Mouse (Mus musculus) liver, embryonic 14.5 days (tissue): ENCODE measurements around the gene Tm2d1. TPM values are rescaled to one million over a fixed set of nuclear protein-coding genes. Genes with fewer than 3 reads are reported as not detected.
"Not testable (repeated sequence)": the region's sequence is repeated elsewhere in the genome, so short reads cannot be mapped to it uniquely, and the experiment has no call there.

ENCODE experiments used
- ATAC-seq: fragments of 200-750 bp; cut with Nextera tagmentation; 2 replicates; pipeline ENCODE4 v1.8.0; 2017; ENCODE audit warnings: moderate number of reproducible peaks, mild to moderate bottlenecking, moderate library complexity; ENCODE audit not compliant: insufficient read depth
- DNase-seq, 3 experiments: peaks; one replicate each; pipeline ENCODE4 v3.0.0-alpha.2; 2012 to 2013; ENCODE audit warnings: low read depth in 3 of 3, low spot score in 3 of 3
- H3K27ac ChIP-seq: fragments of 300-500 bp; sonication (generic); 2 replicates; pipeline ENCODE4 v1.5.1; 2014; ENCODE audit warnings: moderate library complexity, mild to moderate bottlenecking, control low read depth, inconsistent platforms
- H3K27me3 ChIP-seq: fragments of 300-500 bp; sonication (generic); 2 replicates; pipeline ENCODE4 v1.6.1; 2014; ENCODE audit warnings: mild to moderate bottlenecking, low read length, moderate library complexity; ENCODE audit not compliant: control insufficient read depth, insufficient read depth
- H3K36me3 ChIP-seq: fragments of 300-500 bp; sonication (generic); replicated peaks from 2 replicates; pipeline ENCODE4 v1.6.1; 2014; ENCODE audit warnings: low read depth; ENCODE audit not compliant: control insufficient read depth, insufficient read depth
- H3K4me1 ChIP-seq, 2 experiments: fragments of 200-500 bp in 1 of 2; fragments of 300-500 bp in 1 of 2; sonication (generic) in 1 of 2; replicated peaks; 2 replicates each; pipeline ENCODE4 v1.6.1; 2012 to 2014; ENCODE audit warnings: antibody characterized with exemption in 1 of 2, inconsistent platforms in 1 of 2, low read length in 1 of 2; ENCODE audit not compliant: control insufficient read depth in 2 of 2, insufficient read depth in 2 of 2
- H3K4me2 ChIP-seq: fragments of 300-500 bp; sonication (generic); 2 replicates; pipeline ENCODE4 v1.6.1; 2014; ENCODE audit warnings: low read depth, mild to moderate bottlenecking, control low read depth, moderate library complexity
- H3K4me3 ChIP-seq, 2 experiments: fragments of 200-500 bp in 1 of 2; fragments of 300-500 bp in 1 of 2; sonication (generic) in 1 of 2; 2 replicates each; pipeline ENCODE4 v1.5.1; 2012 to 2014; ENCODE audit warnings: low read depth in 2 of 2, low read length in 2 of 2, mild to moderate bottlenecking in 2 of 2, control low read depth in 1 of 2, inconsistent platforms in 1 of 2, moderate library complexity in 1 of 2; ENCODE audit not compliant: insufficient read depth in 1 of 2
- H3K9ac ChIP-seq: fragments of 300-500 bp; sonication (generic); replicated peaks from 2 replicates; pipeline ENCODE4 v1.6.1; 2014; ENCODE audit warnings: mild to moderate bottlenecking, control low read depth, moderate library complexity
- H3K9me3 ChIP-seq: fragments of 300-500 bp; sonication (generic); 2 replicates; pipeline ENCODE4 v1.6.1; 2016; ENCODE audit warnings: low read length, mixed read lengths; ENCODE audit not compliant: control insufficient read depth
- CTCF ChIP-seq: IDR thresholded peaks from 2 replicates; pipeline ENCODE4 v1.5.1; 2016; ENCODE audit warnings: antibody characterized with exemption, low read depth, control low read depth
- EP300 ChIP-seq: IDR thresholded peaks from 2 replicates; pipeline ENCODE4 v1.6.1; 2016; ENCODE audit warnings: antibody characterized with exemption, low read depth
- WGBS: fragments of 180-500 bp; shearing (Covaris S2); extraction: QIAGEN DNeasy Blood & Tissue Kit; methylation state at CpG from one replicate; pipeline ENCODE4 v1.1.7; 2014; ENCODE audit not compliant: insufficient replicate concordance; 5-methylcytosine and 5-hydroxymethylcytosine counted together
- polyA plus RNA-seq, 2 experiments: library from polyadenylated mRNA; depleted of rRNA in 1 of 2; stranded (reverse) in 1 of 2; unstranded in 1 of 2; fragments of >200 nt; fragmentation: Nextera tagmentation in 1 of 2; extraction: Ambion mirVana in 1 of 2; gene quantifications; 2 replicates each; pipeline versions ENCODE4 v1.2.1 to v1.2.3; 2012 to 2014

The Tm2d1 gene
- 9.2 and 9.6 TPM in 2 replicates for polyA plus RNA-seq (2012; rRNA removed)
- polyA plus RNA-seq (2014; fragmentation: Nextera tagmentation; extraction: Ambion mirVana) = 29.9 and 30.7 TPM in 2 replicates

DNA sequence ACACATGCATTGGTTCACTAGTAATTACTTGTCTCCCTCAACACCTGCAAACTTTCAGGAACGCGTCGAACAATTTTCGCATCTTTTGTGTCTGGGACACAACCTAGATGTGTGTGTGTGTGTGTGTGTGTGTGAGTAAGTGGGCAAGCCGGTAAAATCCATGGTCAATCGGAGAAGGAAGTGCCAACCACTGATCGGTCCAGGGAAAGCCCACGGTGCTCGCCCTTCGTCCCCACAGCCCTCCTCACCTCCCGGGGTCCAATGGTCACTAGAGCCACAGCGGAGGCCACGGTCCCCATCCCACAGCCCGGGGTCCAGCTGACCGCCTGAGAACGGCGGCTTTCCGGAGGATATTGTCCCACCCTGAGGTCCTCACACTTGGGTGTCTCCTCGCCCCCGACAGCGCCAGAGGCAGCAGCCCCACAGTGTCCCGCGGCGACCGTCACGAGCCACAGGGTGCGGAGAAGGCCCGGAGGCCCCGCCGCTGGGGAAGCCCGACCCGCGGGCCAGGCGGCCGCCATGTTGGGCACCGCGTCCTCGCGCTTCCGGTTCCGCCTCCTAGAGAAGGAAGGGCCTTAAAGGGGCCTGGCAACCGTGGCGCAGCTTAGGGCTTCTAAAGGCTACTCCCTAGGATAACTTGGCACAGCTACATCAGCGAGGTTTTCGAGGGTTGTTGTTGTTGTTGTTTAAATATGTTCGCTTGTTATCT is at the start of gene Tm2d1:
Gene Tm2d1, minus strand, starts transcription at position 591 of the 709 bp plus-strand sequence.
- Histone ChIP-seq H3K9me3 (no peaks in the 10 kb centered on the region), H3K4me2 (peak within 1 kb of the TSS; percentile 62), H3K4me1 (peaks cover 5 to 6% of the 10 kb centered on the region in 2 experiments; a peak in 3 of 4 replicates), H3K27me3 (no peaks in the 10 kb centered on the region), H3K9ac (peak within 1 kb of the TSS; percentile 89), H3K4me3 (peak within 1 kb of the TSS; percentile 88 to 94), H3K36me3 (no peaks in the 10 kb centered on the region), H3K27ac (no peak within 1 kb of the TSS; the same call in 1 of the 2 replicates)
- TF ChIP-seq CTCF (no peak), EP300 (no peak)
- DNase-seq = peak; percentile 57 to 66 (median 66)
- under 1% methylated on average over 46 of the region's 46 CpGs for WGBS
- ATAC-seq = peak; percentile 91

DNA sequence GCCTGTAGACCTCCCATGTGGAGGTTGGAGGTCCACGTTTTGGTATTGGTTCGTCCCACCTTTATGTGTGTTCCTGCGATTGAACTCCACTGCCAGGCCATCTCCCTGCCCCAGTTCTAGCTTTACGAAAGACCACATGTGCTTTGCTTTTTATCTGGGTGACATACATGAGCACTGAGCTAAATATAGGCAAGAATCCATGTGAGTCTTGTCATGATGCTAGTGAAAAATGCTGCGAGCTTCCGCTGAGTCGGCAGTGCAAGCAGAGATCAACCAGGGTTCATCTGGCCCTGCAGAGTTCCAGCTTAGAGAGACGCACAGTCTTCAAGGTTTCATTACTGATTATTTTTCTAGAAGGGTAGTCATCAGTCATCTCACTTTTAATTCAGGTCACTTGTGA is 45.3 kb upstream of the Tm2d1 start:
- no peak overlapping the region for H3K27ac ChIP-seq
- no peak overlapping the region for H3K9ac ChIP-seq
- TF ChIP-seq CTCF = no peak
- TF ChIP-seq EP300 = no peak
- 72% methylated on average over 8 of the region's 8 CpGs for WGBS
- no peak for ATAC-seq
- DNase-seq = no peak
- H3K4me1 ChIP-seq = no peaks in the 10 kb centered on the region
- no peaks in the 10 kb centered on the region for H3K27me3 ChIP-seq
- no peak overlapping the region for H3K4me2 ChIP-seq
- no peaks in the 10 kb centered on the region for H3K36me3 ChIP-seq
- H3K9me3 ChIP-seq = no peaks in the 10 kb centered on the region
- H3K4me3 ChIP-seq = no peak overlapping the region

DNA sequence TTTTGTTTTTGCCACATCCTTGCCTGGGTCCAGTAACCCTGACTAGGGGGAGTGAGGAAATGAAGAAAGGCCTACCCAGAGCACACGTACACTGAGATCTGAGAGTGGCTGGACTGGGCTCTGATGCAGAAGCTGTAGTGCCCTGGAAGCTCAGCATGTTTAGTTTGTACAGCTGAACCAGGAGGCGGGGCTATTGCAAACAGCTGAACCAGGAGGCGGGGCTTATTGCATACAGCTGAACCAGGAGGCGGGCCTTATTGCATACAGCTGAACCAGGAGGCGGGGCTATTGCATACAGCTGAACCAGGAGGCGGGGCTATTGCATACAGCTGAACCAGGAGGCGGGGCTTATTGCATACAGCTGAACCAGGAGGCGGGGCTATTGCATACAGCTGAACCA is 32.0 kb upstream of the Tm2d1 start:
- H3K36me3 ChIP-seq, DNase-seq, H3K4me2 ChIP-seq, H3K9ac ChIP-seq, ATAC-seq, H3K27me3 ChIP-seq, H3K9me3 ChIP-seq, H3K4me1 ChIP-seq, H3K27ac ChIP-seq, H3K4me3 ChIP-seq: not testable (repeated sequence)
- WGBS = 74% methylated on average over 8 of the region's 8 CpGs

DNA sequence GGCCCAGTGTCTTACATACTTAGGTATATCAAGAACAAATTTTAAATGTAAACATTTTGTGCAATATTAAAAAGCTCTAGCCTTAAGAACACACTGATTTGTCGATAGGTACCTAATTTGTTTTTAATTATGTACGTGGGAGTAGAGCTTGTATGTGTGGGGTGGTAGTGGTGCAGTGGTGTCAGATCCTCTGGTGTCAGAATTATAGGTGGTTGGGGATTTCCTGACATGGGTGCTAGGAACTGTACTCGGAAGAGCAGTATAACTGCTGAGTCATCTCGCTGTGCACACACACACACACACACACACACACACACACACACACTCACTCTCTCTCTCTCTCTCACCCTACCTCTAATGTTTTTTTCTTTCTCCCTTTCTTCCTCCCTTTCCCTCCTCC is 25.3 kb upstream of the Tm2d1 start:
- TF ChIP-seq EP300 (no peak), CTCF (no peak)
- H3K9ac ChIP-seq = no peak overlapping the region
- H3K4me1 ChIP-seq = no peaks in the 10 kb centered on the region
- H3K4me2 ChIP-seq = no peak overlapping the region
- no peak overlapping the region for H3K4me3 ChIP-seq
- no peak for DNase-seq
- H3K9me3 ChIP-seq = no peaks in the 10 kb centered on the region
- no peaks in the 10 kb centered on the region for H3K27me3 ChIP-seq
- no peak overlapping the region for H3K27ac ChIP-seq
- WGBS = 60% methylated on average over 4 of the region's 4 CpGs
- H3K36me3 ChIP-seq = no peaks in the 10 kb centered on the region
- ATAC-seq = no peak

DNA sequence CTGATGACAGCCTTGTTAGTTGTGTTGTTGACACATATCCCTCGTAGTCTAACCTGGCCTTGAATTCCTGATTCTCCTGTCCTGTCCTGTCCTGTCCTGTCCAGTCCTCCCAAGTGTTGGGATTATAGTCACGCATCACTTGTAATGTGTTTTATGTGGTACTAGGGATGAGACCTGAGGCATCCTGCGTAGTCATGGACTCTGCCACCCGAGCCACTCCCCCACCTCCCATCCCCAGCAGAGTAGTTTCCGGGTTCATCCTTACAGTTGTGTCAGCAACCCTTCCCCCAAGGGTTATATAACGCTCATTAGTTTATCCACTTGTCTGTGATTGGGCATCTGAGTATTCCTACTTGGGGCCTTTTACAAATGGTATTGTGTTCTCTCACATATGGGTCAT is 21.3 kb upstream of the Tm2d1 start:
- no peak for ATAC-seq
- DNase-seq = no peak
- no peak overlapping the region for H3K27ac ChIP-seq
- TF ChIP-seq EP300 = no peak
- no peak for TF ChIP-seq CTCF
- WGBS = 69% methylated on average over 6 of the region's 6 CpGs
- H3K4me1 ChIP-seq = no peaks in the 10 kb centered on the region
- no peaks in the 10 kb centered on the region for H3K36me3 ChIP-seq
- no peak overlapping the region for H3K9ac ChIP-seq
- no peaks in the 10 kb centered on the region for H3K27me3 ChIP-seq
- H3K4me2 ChIP-seq = no peak overlapping the region
- H3K4me3 ChIP-seq = no peak overlapping the region
- H3K9me3 ChIP-seq = no peaks in the 10 kb centered on the region
